27 mouse cellular contexts compared by ENCODE assay signal in the genomic region with DNA sequence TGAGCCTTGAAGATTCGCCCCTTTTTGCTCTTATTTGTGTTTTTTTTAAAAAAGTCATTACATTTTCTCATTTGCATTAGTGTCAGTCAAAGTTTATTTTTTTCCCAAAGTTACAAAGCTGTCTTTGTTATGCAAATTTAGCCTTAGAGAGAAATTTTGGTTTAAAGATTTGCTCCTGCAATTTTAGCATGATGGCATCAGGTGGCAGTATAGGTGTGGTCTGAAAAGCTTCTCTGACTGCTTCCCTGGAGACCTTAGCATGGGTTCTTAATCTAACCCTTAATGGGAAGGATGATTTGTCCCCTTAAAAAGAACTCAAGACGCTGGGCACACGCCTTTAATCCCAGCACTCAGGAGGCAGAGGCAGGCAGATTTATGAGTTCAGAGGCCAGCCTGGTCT.
DNase-seq lines count a peak whose midpoint lies in the region; ATAC-seq and TF ChIP-seq lines count a peak whose summit lies in the region.
"Had no signal": no experiment of that assay in that cellular context is flagged by ENCODE, and none has a peak within 500 bp of the region (broad histone marks: within the 10 kb centered on the region; RNA-seq: fewer than 3 reads in every experiment).

No protein-coding gene starts in this region.

- H3K9ac ChIP-seq in stomach, postnatal 0 days (ENCODE audit: low read length), result no peak overlapping the region
- H3K9ac ChIP-seq: embryonic facial prominence, embryonic 15.5 days; forebrain, embryonic 12.5 days; heart, embryonic 12.5 days; hindbrain, embryonic 14.5 days; limb, embryonic 12.5 days; liver, embryonic 15.5 days; lung, embryonic 15.5 days; midbrain, embryonic 12.5 days; neural tube, embryonic 13.5 days had no signal

- peak; percentile 21 for TF ChIP-seq CTCF in left cerebral cortex, adult 2 months (IDR thresholded peaks at IDR 0.05)
- peak; percentile 29; the same call in 1 of the 2 replicates for TF ChIP-seq CTCF in stomach, postnatal 0 days (IDR thresholded peaks at IDR 0.05; ENCODE audit: low read depth)

- no peaks in the 10 kb centered on the region for H3K4me1 ChIP-seq in stomach, postnatal 0 days (replicated peaks; ENCODE audit: control insufficient read depth, insufficient read depth)
- H3K4me1 ChIP-seq: forebrain, embryonic 12.5 days; heart, embryonic 12.5 days; limb, embryonic 12.5 days; liver, embryonic 15.5 days; lung, embryonic 15.5 days; midbrain, embryonic 12.5 days; neural tube, embryonic 13.5 days had no signal

- H3K4me2 ChIP-seq in stomach, postnatal 0 days (replicated peaks; ENCODE audit: low read depth), result no peak overlapping the region
- H3K4me2 ChIP-seq: embryonic facial prominence, embryonic 15.5 days; forebrain, embryonic 12.5 days; heart, embryonic 12.5 days; hindbrain, embryonic 14.5 days; limb, embryonic 12.5 days; liver, embryonic 15.5 days; lung, embryonic 15.5 days; midbrain, embryonic 12.5 days; neural tube, embryonic 13.5 days had no signal

- peak; percentile 70 for DNase-seq in heart, adult 11 months
- DNase-seq in heart, adult 18-20 months, result no peak
- DNase-seq in left cerebral cortex, adult 2 months (ENCODE audit: extremely low spot score in 1 of 2, low spot score in 2 of 2), result no peak
- DNase-seq in left cerebral cortex, postnatal 36 days (ENCODE audit: low spot score in 2 of 2), result no peak
- DNase-seq in ES-CJ7 (ENCODE audit: low read depth, low spot score), result peak; percentile 61
- DNase-seq in stomach, postnatal 0 days (ENCODE audit: low spot score), result no peak
- no peak for DNase-seq in right cerebral cortex, adult 18-20 months
- DNase-seq: adrenal gland, postnatal 25 days; cerebellum, adult 11-12 months; cerebellum, adult 9-11 months; gastrocnemius, postnatal 36 days; heart, postnatal 10 days; kidney, adult 2 months; kidney, postnatal 36 days; lung, postnatal 36 days; right cerebral cortex, postnatal 14 days had no signal

- no peaks in the 10 kb centered on the region for H3K27me3 ChIP-seq in stomach, postnatal 0 days (ENCODE audit: control insufficient read depth, insufficient read depth, low read length)
- H3K27me3 ChIP-seq: embryonic facial prominence, embryonic 15.5 days; forebrain, embryonic 12.5 days; heart, embryonic 12.5 days; limb, embryonic 12.5 days; liver, embryonic 15.5 days; lung, embryonic 15.5 days; midbrain, embryonic 12.5 days; neural tube, embryonic 13.5 days; Patski had no signal

- ATAC-seq in stomach, postnatal 0 days (ENCODE audit: low FRiP score, low TSS enrichment), result no peak
- ATAC-seq: CD4-positive, CD25-positive, alpha-beta regulatory T cell, adult 4 months; Patski had no signal

- intact Hi-C loops in left cerebral cortex, adult 2 months (cut with DNase I), result no loop called here
- intact Hi-C loops in left cerebral cortex, postnatal 36 days (cut with DNase I), result no loop called here

- H3K36me3 ChIP-seq in stomach, postnatal 0 days (ENCODE audit: control insufficient read depth, insufficient read depth, low read length), result no peaks in the 10 kb centered on the region
- H3K36me3 ChIP-seq: embryonic facial prominence, embryonic 15.5 days; forebrain, embryonic 12.5 days; heart, embryonic 12.5 days; limb, embryonic 12.5 days; liver, embryonic 15.5 days; lung, embryonic 15.5 days; midbrain, embryonic 12.5 days; neural tube, embryonic 13.5 days had no signal

- 65% methylated on average over 3 of the region's 3 CpGs for WGBS in stomach, postnatal 0 days

- H3K9me3 ChIP-seq in stomach, postnatal 0 days (ENCODE audit: control insufficient read depth, low read length), result no peaks in the 10 kb centered on the region
- H3K9me3 ChIP-seq: embryonic facial prominence, embryonic 15.5 days; forebrain, embryonic 12.5 days; heart, embryonic 12.5 days; liver, embryonic 15.5 days; lung, embryonic 15.5 days; midbrain, embryonic 12.5 days; neural tube, embryonic 13.5 days had no signal

- H3K27ac ChIP-seq in left cerebral cortex, adult 2 months, result no peak overlapping the region
- H3K27ac ChIP-seq in stomach, postnatal 0 days (replicated peaks), result no peak overlapping the region
- H3K27ac ChIP-seq: embryonic facial prominence, embryonic 15.5 days; forebrain, embryonic 12.5 days; hindbrain, embryonic 14.5 days; limb, embryonic 12.5 days; liver, embryonic 15.5 days; lung, embryonic 15.5 days; midbrain, embryonic 12.5 days; neural tube, embryonic 13.5 days had no signal

- H3K4me3 ChIP-seq in left cerebral cortex, adult 2 months, result no peak overlapping the region
- no peak overlapping the region for H3K4me3 ChIP-seq in stomach, postnatal 0 days (ENCODE audit: low read depth, low read length)
- H3K4me3 ChIP-seq: embryonic facial prominence, embryonic 15.5 days; forebrain, embryonic 12.5 days; heart, embryonic 12.5 days; limb, embryonic 12.5 days; liver, embryonic 15.5 days; lung, embryonic 15.5 days; midbrain, embryonic 12.5 days; neural tube, embryonic 13.5 days had no signal

- no peak for TF ChIP-seq EP300 in stomach, postnatal 0 days (optimal IDR thresholded peaks at IDR 0.05)

Comparison
In these comparisons a context has a peak if more than half of its experiments do, and no peak if none do; other contexts are left out.
1. DNase-seq: peak in heart, adult 11 months (single experiment) and ES-CJ7 (single experiment); none in heart, adult 18-20 months (0 of 2), left cerebral cortex, adult 2 months (0 of 2), left cerebral cortex, postnatal 36 days (0 of 2), stomach, postnatal 0 days (single experiment) and right cerebral cortex, adult 18-20 months (single experiment).